Mouse (Mus musculus): ENCODE data around the gene Dcaf10. TPM values are rescaled to one million over a fixed set of nuclear protein-coding genes. Genes with fewer than 3 reads are reported as not detected.

Dcaf10 gene
- total RNA-seq (2023): 22.7 TPM

GRCm38 (mm10) chr4:45341669-45342249, at the start of gene Dcaf10:
Dcaf10 (plus strand) TSS chr4:45342101.

GRCm38 (mm10) chr4:45296662-45297564, 45.0 kb upstream of the Dcaf10 start, which contains the start of gene Trmt10b:
Trmt10b (plus strand) TSS chr4:45297127.

GRCm38 (mm10) chr4:45342286-45343155, 620 bp downstream of the Dcaf10 start, which contains the start of gene Exosc3:
Exosc3 (minus strand) TSS chr4:45342732.

GRCm38 (mm10) chr4:45408427-45409132, 66.7 kb downstream of the Dcaf10 start, which contains the start of gene Slc25a51:
Slc25a51 (minus strand) TSS chr4:45408766.

Other genes starting within 250 kb of the Dcaf10 start
- 53.8 TPM for gene Tomm5, start 234.0 kb upstream of the Dcaf10 start, total RNA-seq (2023)
- not detected for gene Frmpd1, start 157.2 kb upstream of the Dcaf10 start, total RNA-seq (2023)
- gene Trmt10b, start 45.0 kb upstream of the Dcaf10 start, total RNA-seq (2023): 10.7 TPM
- gene Exosc3, start 631 bp downstream of the Dcaf10 start, total RNA-seq (2023): 29.5 TPM
- 67.5 TPM for gene Slc25a51, start 66.7 kb downstream of the Dcaf10 start, total RNA-seq (2023)
- 1.7 TPM for gene Shb, start 190.4 kb downstream of the Dcaf10 start, total RNA-seq (2023)

Measured in CD8-positive naive resting alpha-beta T cell, adult 57 days (primary cell).